Mouse (Mus musculus): Measurements from ENCODE around the gene Dvl3.

The Dvl3 gene

DNA sequence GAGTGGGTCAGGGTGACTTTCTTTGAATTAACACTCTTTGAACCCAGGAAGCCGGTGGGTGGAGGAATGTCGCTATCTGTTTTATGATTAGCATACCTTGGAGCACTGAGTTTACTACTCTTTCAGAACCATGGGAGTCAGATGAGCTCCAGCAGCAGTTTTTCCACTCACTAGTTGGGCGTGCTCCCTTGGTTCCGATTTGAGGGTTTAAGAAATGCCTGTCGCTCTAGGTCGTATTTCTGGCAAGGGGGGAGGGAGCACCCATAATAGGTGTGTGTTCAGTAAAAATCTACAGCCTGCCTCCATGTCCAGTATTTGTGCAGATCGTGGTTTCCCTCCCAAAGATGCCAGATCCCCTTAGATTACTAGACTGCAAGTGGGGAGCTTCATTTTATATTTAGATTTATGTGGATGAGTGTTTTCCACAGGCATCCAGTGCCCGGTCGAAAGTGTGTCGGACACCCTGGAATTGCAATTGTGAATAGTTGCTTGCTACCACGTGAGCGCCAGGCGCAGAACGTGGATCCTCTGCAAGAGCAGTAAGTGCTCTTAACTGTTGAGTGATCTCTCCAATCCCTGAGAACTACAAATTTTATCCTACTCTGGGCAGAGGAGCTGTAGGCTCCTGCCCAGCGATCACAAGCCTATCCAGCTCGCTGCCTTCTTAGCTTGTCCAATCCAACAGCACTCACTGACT, 18.7 kb upstream of the Dvl3 start:
- no peak for DNase-seq

DNA sequence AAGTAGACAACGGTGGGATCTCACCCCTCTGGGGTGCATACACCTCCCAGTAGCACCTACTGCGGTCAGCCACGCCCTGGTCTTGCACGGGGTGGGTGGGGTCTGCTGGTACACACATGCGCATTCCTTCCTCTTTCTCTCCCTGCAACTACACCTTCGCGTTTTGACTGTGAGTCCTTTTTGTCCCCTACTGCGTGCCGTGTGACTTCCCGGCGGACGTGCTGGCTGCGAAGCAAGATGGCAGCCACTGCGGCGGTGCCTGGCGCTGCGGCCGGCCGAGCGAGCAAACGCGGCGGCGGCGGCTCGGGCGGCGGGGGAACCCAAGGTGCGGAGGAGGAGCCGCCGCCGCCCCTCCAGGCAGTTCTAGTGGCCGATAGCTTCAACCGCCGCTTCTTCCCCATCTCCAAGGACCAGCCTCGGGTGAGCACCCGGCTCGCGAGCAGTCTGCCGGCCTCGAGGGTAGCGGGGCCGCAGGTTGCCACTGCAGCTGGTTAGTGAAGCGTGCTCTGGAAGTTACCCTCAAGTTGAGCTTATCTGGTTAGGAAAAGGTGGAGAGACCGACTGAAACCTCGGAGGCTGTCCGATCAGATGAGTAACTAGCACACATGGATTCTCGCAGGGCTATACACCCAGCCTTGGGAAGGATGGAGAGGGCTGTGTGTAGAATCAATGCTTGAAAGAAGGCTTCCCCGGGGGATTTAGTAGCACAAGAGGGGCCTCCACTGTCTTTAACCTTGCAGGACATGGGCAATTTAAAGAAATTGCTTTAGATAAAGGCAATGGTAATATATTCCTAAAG, 17.9 kb upstream of the Dvl3 start, which contains the start of gene Eif2b5:
TSS of gene Eif2b5 (plus strand) at position 141 of the 799 bp plus-strand sequence.
- peak; percentile 92 for DNase-seq

DNA sequence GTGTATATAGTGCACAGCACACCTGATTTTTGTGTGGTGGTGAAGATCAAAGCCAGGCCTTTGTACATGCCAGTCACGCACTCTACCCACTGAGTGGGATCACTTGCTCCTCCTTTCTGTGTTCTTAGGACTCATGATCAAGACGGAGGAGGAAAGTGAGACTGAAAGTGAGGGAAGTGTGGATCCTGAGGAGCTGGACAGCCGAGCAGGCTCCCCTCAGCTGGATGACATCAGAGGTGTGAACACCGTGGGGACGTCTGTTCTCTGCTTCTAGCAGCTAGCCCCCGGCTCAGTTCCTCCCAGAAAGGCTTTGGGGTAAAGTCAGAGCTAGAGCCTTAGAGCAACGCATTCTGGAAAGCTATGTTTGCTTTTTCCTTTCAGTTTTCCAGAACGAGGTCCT, 10.8 kb upstream of the Dvl3 start:
- DNase-seq: no peak

DNA sequence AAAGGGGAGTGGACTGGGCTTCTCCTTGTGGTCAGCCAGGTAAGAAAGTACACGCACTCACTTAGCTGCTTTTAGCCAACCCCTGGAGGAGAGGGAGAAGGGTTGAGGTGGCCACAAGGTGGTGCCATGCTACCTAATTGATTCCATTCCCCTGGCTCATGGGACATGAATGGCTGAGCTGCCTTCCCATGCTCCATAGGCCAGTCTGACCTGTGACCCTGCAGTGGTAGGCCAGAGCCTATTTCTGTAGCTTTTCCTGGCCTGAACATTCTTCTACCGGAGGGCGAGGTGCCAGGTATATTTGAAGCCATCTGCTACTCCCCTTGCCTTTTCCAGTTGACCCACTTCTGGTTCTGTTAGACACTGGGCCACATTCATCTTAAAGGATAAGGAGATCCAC, 7.4 kb upstream of the Dvl3 start:
- peak; percentile 40 for DNase-seq

DNA sequence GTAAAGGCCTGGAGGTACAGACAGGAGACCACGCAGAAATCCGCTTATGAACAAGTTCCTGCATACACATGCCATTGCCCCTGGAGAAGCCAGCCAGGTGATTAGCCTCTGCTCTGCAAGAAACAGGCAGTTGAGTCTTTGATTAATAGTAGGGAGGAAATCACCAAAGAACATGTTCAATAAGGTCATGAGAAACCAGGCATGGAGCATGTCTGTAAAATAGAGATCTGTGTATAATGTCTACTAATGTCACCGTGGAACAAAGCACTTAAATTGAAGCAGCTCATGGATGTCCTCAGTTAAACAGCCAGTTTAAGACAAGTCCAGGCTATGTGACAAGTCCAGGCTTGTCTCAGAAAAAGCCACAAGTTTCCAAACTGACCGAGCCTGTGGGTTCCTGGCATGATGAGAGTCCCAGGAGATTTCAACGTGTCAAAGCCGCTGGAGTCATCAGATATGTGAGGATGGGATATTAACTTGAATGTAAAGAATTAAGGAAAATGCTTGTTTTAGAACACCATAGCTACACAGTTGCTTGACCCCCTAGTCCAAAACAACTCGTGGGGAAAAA, 5.4 kb upstream of the Dvl3 start:
- DNase-seq: no peak

DNA sequence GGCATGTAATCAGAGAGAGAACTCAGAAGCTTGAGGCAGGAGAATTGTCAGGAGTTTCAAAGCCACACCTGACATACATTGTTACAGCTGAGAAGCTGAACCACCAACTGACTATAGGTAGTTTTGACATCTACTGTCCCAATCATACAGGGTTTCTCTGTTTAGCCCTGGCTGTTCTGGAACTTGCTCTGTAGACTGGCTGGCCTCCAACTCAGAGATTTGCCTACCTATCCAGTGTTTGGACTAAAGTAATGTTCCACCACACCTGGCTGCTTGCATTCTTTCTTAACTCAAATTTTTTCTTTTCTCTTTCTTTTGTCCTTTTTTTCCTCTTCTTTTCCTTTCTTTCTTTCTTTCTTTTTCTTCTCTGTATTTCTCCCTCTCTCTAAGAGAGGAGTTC, 750 bp upstream of the Dvl3 start:
- no peak for DNase-seq

DNA sequence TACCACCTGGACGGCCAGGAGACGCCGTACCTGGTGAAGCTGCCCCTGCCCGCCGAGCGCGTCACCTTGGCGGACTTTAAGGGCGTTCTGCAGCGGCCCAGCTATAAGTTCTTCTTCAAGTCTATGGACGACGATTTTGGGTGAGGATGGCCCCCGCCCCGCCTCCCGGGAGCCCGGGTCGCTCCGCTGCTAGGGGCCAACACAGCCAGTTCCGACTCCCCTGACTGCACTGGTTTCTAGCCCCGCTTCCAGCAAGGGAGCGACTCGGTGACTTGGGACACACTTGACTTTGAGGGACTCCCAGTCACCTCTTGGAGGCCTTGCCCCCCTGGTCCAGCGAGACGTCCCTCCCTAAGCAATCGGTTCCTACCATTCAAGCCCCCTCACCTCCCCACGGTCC, 434 bp downstream of the Dvl3 start:
- no peak for DNase-seq

DNA sequence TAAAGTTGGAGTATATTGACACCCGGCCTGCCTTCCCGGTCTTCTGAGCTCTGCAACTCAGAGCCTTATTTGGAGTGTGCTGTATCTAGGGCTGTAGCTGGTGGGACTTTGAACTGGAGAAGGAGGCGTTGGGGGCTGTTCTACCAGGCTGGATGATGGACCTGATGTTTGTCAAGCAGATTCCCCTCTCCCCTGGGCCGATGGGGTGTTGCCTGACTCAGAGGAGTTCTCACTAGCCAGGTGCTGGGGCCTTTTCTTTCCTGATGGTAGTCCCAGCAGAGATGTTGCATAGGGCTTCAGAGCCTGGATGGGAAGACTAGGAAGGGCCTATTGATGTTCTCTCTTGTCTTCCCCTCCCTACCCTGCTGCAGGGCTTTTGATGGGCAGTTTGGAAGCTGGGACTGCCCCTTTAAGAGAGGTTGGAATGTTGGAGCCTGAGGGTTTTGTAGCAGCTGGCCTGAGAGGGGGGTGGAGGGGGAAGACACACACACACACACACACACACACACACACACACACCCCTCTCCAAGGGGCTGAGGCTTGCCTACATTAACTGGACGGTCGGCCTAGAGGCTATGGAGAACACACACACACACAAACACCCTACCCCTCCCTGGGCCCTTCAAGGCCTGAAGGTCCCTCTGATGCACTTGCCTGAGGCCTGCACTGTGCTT, 1.1 kb downstream of the Dvl3 start:
- peak; percentile 42 for DNase-seq

DNA sequence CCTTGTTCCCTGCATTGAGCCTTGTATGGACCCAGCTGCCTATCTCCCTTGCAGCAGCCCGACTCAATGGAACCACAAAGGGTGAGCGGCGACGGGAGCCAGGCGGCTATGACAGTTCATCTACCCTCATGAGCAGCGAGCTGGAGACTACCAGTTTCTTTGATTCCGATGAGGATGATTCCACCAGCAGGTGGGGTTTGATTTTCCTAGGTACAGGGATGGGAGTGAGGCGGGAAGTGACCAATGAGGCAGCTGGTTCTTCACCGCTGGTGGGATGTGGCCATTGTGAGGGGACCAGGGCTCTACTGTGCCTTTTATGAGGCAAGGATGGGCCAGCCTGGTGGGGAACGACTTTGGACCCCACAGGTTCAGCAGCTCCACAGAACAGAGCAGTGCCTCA, 7.1 kb downstream of the Dvl3 start:
- DNase-seq: no peak

DNA sequence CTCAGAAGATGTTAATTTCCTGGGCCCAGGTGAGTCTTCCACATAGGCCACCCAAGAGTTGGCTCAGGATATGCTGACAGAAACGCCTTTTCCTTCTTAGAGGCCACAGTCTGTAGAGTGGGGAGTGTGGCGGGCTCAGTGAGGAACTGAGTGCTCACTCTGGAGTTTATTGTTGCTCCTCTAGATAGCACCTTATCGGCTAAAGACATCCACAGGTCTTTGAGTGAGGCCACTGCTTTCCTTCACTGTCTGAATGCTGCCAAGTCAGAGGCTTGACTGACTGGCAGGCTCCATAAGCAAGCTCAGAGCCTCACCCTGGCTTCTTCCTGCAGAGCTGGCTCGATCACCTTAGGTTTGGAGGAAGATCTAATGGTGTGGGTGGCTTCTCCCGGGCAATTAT, 12.0 kb downstream of the Dvl3 start:
- no peak for DNase-seq

DNA sequence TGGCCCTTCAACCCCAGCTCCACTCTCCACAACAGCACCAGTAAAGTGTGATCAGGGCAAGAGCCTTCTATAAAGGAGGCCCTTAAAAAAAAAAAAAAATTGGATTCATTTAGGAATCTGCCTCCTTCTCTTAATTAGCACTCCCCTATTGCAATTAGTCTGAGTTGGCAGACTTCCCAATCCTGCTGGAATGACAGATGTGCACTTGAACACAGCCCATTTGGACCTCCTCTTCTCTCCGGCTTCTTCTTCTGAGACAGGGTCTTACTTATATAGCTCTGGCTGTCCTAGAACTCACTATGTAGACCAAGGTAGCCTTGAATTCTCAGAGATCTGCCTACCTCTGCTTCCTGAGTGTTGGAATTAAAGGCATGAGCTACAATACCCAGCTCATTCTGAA, 12.6 kb downstream of the Dvl3 start:
- no peak for DNase-seq

DNA sequence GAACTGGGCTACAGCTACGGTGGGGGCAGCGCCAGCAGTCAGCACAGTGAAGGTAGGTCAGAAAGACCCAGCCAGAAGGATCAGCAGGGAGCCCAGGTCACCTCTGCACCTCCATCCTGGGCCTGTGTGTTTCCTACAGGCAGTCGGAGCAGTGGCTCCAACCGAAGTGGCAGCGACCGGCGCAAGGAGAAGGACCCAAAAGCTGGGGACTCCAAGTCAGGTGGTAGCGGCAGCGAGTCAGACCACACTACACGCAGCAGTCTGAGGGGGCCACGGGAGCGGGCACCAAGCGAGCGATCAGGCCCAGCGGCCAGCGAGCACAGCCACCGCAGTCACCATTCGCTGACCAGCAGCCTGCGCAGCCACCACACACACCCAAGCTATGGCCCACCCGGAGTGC, 14.2 kb downstream of the Dvl3 start:
- DNase-seq: no peak

DNA sequence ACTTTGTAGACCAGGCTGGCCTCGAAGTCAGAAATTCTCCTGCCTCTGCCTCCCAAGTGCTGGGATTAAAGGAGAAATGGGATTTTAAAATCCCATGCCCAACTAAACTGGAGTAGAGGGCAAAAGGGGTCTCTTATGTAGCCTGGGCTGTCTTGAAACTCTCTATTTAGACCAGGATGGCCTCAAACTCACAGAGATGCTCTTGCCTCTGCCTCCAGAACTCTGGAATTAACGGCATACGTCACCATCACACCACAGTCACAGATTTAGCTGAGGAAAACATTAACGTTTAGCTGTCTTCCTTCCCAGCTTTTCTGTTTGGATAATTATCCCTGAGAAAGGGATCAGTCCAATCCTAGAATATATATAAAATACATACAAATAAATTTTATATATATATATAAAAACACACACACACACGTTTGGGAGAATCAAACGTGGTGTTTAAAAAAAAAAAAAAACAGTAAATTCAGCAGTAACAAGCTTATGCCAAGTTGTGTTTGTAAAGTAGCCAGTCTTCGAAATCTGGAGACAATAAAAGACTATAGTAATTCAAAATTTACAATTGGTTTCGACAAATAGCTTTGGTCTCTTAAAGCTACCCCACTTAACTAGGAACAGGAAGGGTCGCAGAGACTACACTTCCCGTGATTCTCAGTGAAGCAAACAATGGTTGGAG, 18.0 kb downstream of the Dvl3 start:
- DNase-seq: no peak

DNA sequence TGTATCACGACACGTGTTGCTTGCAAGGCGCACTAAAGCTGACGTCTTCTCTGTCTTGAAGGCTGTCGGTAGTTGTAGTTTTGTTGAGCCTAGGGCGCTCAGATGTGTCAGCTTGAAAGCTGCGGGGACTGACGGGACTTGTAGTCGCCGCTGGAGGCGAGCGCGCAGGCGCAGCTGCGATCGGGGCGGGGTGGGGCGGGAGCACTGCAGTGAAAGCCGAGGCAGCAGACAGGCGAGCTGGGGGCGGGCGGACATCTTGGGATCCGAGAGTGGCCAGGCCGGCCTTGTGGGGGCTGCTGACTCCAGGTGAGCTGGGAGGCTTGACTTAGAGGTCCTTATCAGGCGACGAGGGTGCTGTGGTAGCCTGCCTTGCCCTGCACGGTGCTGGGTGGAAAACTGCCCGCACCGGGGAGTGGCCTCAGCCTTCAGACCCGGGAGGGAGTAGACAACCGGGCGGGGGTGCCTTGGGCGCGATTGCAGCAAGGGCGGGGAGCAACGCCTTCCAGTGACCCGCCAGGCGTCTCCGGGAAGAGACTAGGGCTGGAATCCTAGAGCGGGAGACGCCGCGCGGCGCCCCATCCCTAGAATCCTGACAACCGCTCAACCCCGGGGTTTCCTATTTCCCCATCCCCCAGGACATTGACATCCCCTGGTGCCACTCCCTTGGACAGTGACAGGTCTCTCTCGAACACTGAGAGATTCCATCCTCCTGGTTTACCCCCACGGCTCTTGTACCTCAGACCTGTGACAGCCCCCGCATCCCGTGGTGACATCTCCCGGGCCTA, 18.7 kb downstream of the Dvl3 start, which contains the start of gene Ap2m1:
TSS of gene Ap2m1 (plus strand) at position 183 of the 785 bp plus-strand sequence.
- DNase-seq: peak; percentile 91

DNA sequence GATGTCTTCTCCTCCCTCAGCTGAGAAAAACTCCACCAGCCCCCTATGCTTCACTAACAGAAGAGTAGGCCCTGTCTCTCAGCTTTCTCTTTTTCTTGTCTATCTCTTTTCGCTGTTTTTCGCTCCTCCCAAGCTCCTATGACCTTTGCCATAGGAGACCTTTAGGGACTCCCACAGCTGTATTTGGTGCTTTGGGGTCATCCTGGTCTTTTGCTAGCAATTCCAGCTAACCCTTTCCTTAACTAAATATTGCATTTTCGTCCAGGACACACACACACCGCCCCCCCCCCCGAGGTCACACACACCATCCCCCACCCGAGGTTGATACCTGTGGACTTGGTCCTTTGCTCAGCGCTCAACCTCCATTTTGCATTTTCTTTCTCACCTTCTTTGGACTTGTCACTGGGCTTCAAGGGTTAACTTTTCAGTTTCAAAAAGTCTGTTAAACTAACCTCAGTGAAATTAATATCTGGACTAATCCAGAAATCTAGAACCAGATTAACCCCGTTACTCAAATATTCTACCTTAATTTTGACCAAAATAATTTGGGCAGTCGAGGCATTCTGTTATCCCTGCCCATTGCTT, 19.4 kb downstream of the Dvl3 start:
- no peak for DNase-seq

DNA sequence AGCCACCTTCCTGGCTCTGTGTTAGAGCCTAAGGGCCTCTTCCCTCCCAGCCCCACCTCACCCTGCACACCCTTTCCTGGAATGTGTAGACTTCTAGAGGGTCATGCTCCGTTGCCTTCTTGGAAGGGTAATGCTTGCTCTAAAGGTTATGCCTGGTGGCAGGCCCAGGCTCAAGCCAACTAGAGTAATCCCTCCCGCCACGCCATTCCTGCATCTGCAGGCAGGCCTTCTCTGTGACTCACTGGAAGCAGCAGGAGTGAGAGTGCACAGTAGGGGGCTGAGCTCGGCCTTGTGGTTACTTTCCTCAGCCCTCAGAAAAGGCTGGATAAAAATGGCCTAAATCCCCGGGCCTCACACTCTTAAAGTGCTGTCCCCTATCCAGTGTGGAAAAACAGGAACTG, 20.3 kb downstream of the Dvl3 start:
- DNase-seq: no peak

DNA sequence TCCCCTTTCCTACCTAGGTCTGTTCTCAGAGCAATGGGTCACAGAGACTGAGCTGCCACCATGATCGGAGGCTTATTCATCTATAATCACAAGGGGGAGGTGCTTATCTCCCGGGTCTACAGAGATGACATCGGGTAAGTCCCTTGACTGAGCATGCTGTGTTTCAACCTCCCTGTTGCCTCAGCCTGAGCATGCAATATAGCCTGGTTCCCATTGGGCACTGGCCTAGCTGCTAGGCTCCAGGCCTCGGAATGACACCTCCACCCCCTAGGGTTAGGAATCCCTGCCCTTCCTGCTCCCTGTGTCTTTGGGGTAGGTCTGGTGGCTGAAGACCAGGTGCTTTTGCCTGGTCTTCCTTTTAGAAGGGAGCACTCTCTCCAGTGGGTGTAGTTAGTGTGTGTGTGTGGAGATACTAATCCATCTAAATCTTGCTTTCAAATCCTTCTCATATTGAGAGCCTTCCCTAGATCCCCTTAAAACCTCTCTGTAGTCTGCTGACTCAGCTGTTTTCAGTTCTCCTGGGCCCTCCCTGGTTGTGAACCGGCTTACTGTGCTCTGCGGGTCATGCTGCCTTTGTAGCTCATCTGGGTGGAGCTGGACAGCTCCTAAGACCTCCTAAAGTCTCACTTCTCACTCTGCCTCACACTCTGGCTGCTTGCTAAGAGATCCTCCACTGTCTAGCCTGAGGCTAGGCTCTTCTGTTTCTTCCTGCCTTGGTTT, 21.0 kb downstream of the Dvl3 start:
- DNase-seq: no peak

DNA sequence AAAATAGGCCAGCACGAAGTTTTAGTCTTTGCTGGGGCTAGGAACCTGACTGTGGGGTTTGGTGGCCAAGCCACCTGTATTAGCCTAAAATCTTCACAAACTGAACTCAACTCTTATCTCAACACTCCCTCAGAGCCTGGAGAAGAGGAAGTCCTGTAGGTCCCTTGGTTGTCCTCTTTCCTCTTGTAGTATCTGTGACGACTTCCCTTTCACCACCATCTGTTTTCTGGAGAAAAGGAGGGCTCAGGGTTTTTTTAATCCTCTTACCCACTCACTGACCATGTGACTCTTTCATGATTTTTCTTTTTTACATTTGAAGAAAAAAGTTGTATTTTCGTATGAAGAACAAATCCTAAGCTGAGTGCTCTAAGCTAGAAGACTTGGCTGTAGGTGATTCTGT, 22.9 kb downstream of the Dvl3 start:
- DNase-seq: no peak

DNA sequence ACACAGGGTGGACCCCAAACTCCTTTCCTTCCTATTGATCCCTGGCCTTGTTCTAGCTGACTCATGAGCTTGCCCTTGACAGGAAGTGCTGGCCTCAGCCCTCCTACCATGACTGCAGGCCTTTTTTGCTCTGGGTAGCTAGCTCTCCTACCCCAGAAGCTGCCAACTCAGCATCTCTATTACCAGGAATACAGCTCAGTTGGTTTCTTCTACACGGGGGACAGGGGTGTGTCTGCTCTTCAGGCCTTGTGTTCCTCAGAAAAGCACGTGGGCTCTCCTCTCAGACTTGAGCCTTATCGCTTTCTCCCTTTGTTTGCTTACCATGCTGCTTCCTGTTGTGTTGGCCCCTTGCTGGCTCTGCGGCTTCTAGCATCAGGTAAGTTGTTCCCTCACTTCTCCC, 23.7 kb downstream of the Dvl3 start:
- no peak for DNase-seq

DNA sequence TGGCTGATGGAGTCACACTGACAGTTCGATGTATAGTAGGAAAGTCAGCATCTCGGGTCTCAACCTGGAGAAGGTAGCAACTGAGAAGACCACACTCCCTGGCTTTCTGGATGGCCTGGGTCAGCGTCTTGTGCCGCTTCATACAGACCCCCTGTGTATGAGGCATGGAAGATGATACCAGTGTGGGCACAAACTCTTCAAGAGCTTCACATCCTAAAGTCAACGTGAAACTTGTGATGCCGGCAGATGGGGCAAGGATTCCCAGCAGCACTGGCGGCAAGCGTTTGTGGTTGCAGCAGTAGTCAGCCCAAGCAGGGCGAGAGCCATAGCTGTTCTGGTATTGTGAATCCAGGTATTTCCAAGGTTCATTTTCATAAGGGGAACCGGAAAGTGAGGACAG, 28.9 kb downstream of the Dvl3 start:
- no peak for DNase-seq

DNA sequence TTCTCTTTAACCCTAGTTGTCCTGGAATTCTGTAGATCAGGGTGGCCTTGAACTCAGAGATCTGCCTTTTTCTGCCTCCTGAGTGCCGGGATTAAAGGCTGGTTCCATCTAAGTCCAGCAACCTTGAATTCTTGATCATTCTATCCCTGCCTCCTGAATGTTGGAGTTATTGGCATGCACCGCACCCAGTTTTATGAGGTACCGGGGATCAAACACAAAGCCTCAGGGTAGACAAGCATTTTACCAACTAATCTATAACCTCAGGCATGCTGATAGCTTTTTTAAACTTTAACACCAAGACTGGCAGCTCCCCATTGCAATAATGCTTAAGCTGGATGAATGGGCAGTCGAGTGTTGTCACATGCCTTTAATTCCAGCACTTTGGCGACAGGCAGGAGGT, 30.6 kb downstream of the Dvl3 start:
- DNase-seq: no peak

Data from lung, postnatal 14 days (tissue).